Mouse (Mus musculus) fat pad, adult 2 months (tissue): ENCODE results near the gene Ttll11.

Experiments
- DNase-seq: peaks from one replicate; pipeline ENCODE4 v3.0.0-alpha.2; 2011; ENCODE audit warnings: low read depth, low spot score; ENCODE audit errors: extremely low read depth

The Ttll11 gene

GRCm38 (mm10) chr2:35906174-35906798, 73.4 kb downstream of the Ttll11 start:
- DNase-seq: no peak

- no peak for DNase-seq
Observed at GRCm38 (mm10) chr2:35900845-35901244, 78.9 kb downstream of the Ttll11 start.

GRCm38 (mm10) chr2:35899712-35900111, 80.0 kb downstream of the Ttll11 start:
- no peak for DNase-seq

GRCm38 (mm10) chr2:35899135-35899474, 80.6 kb downstream of the Ttll11 start:
- no peak for DNase-seq

GRCm38 (mm10) chr2:35898425-35899134, 81.1 kb downstream of the Ttll11 start:
- no peak for DNase-seq

- no peak for DNase-seq
Observed at GRCm38 (mm10) chr2:35897125-35897524, 82.6 kb downstream of the Ttll11 start.

GRCm38 (mm10) chr2:35894512-35894911, 85.2 kb downstream of the Ttll11 start:
- no peak for DNase-seq

GRCm38 (mm10) chr2:35890635-35891034, 89.1 kb downstream of the Ttll11 start:
- no peak for DNase-seq

GRCm38 (mm10) chr2:35889776-35890175, 89.9 kb downstream of the Ttll11 start:
- DNase-seq: no peak

GRCm38 (mm10) chr2:35884296-35884695, 95.4 kb downstream of the Ttll11 start:
- DNase-seq: no peak

- no peak for DNase-seq
Observed at GRCm38 (mm10) chr2:35882336-35882987, 97.3 kb downstream of the Ttll11 start.

- DNase-seq: no peak
Observed at GRCm38 (mm10) chr2:35881896-35882295, 97.8 kb downstream of the Ttll11 start.

- no peak for DNase-seq
Observed at GRCm38 (mm10) chr2:35880362-35880761, 99.4 kb downstream of the Ttll11 start.

GRCm38 (mm10) chr2:35879887-35880286, 99.8 kb downstream of the Ttll11 start:
- DNase-seq: no peak

GRCm38 (mm10) chr2:35878506-35878905, 101.2 kb downstream of the Ttll11 start:
- DNase-seq: no peak

- no peak for DNase-seq
Observed at GRCm38 (mm10) chr2:35875572-35875971, 104.1 kb downstream of the Ttll11 start.

- DNase-seq: no peak
Observed at GRCm38 (mm10) chr2:35874421-35874820, 105.3 kb downstream of the Ttll11 start.

GRCm38 (mm10) chr2:35869165-35869564, 110.5 kb downstream of the Ttll11 start:
- no peak for DNase-seq

- no peak for DNase-seq
Observed at GRCm38 (mm10) chr2:35863284-35863683, 116.4 kb downstream of the Ttll11 start.

GRCm38 (mm10) chr2:35861185-35861584, 118.5 kb downstream of the Ttll11 start:
- no peak for DNase-seq

- DNase-seq: no peak
Observed at GRCm38 (mm10) chr2:35860394-35860744, 119.3 kb downstream of the Ttll11 start.

GRCm38 (mm10) chr2:35859708-35860393, 119.9 kb downstream of the Ttll11 start:
- DNase-seq: no peak
